Mouse (Mus musculus) left cerebral cortex, postnatal 4 days (tissue): ENCODE measurements around the gene Gm20388. TPM values are rescaled to one million over a fixed set of nuclear protein-coding genes. Genes with fewer than 3 reads are reported as not detected.

Experiments used
- DNase-seq: peaks from one replicate; pipeline ENCODE4 v3.0.0-alpha.2; 2022
- intact Hi-C: fragments of 180-260 bp; cut with DNase I; formaldehyde crosslinking; loops from one replicate; pipeline ENCODE4 v1.15.1; 2025
- total RNA-seq, 2 experiments: library from RNA; stranded (reverse); gene quantifications; 2 replicates each; pipeline ENCODE4 v1.2.3; 2021

The Gm20388 gene
- total RNA-seq, 2 experiments from 2014 or later, result 6.5 to 12.8 TPM

DNA sequence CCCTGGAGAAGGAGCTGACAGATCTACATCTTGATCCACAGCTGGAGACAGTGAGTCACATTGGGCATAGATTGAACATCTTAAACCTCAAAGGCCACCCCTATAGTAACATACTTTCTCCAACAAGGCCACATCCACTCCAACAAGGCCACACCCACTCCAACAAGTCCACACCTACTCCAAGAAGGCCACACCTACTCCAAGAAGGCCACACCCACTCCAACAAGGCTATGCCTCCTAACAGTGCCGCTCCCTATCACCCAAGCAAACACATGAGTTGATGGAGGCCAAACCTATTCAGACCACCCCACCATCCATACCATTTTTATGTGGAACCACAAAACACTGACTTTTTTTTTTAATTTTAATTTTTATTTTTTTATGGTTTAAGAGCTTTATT is 3756.2 kb downstream of the Gm20388 start:
- DNase-seq, result no peak
- intact Hi-C loops, result no loop called here

GRCm38 (mm10) chr8:123668681-123669080 is 3758.0 kb downstream of the Gm20388 start:
- intact Hi-C loops, result no loop called here
- DNase-seq, result no peak

- intact Hi-C loops, result no loop called here
- no peak for DNase-seq
Measured at GRCm38 (mm10) chr8:123670766-123671165, 3760.1 kb downstream of the Gm20388 start.

GRCm38 (mm10) chr8:123671454-123671853 is 3760.8 kb downstream of the Gm20388 start:
- intact Hi-C loops, result no loop called here
- no peak for DNase-seq

- no peak for DNase-seq
- intact Hi-C loops, result no loop called here
Measured at GRCm38 (mm10) chr8:123672648-123673047, 3762.0 kb downstream of the Gm20388 start.

DNA sequence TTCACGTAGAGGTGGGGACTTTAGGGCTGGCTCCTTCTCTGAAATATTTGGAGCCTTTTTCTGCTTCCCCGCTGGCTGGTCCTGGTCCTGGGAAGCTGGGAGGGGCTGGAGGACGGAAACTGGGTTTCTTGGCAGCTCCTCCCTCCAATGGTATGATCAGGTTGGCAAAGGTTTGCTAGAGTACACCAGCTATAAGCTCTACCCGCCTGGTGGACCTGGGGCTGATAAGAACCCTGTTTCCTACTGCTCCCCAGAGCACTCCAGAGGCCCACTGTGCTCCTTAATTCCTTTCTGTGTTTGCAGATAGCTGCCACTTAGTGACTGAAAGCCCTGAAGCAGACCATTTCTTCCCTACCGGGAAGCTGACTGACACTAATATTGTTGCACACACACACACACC is 3765.0 kb downstream of the Gm20388 start:
- no peak for DNase-seq
- intact Hi-C loops, result no loop called here

DNA sequence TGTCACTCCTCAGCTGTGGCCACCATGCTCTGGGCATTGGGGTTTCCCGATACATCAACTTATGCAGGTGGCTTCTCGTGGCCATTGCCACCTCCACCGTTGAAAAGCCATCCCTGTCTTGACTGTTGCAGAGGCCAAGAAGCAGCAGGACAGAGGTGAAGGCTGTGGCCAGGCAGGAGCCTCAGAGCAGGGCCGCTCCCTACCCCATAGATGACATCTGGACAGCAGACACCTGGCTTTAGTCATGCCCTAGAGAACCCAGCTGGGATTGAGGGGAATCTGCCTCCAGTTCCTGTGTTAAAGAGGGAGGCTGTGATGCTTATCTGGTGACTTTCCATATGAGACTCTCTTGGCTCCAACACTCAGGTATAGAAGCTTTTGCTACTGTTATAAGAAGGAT is 3767.7 kb downstream of the Gm20388 start:
- intact Hi-C loops, result no loop called here
- no peak for DNase-seq

GRCm38 (mm10) chr8:123682073-123682761 is 3771.6 kb downstream of the Gm20388 start:
- intact Hi-C loops, result no loop called here
- DNase-seq, result peak; percentile 39

GRCm38 (mm10) chr8:123683321-123683720 is 3772.7 kb downstream of the Gm20388 start:
- no peak for DNase-seq
- intact Hi-C loops, result no loop called here

DNA sequence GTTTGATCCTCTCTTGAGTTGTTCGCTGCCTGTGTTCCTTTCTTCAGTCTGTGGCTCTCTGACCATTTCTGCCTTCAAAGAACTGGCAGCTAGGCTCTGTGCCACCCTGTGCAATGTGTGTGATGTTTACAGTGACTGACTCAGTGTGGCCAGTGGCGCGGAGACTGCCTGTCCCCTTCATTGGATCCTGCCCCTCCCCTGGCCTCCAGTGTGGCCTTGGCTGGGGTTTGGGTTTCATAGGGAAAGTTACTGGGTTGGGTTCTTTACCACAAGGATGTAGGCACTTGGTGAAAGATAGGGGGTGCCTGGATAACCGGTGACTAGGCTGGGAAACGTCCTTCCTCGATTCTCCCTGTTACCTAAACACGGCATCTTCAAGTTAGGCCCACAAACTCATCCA is 3774.2 kb downstream of the Gm20388 start:
- no peak for DNase-seq
- intact Hi-C loops, result no loop called here

DNA sequence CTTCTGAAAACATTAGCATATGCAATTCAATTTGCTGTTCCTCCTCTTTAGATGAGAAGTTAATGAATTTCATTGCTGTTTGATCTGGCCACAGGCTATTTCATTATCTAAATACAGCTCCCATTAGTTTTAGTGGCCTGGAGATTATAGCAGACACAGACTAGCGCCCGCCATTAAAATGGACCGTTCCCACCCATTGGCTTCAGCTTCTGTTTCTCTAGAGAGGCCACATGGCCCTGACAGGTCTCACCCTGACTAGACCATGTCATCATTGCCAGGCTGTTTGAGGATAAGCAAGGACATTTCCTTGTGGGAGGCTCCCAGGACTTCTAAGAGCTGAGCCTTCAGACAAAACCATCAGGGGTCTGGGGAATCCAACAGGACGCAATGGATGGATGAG is 3774.8 kb downstream of the Gm20388 start:
- DNase-seq, result no peak
- intact Hi-C loops, result no loop called here

DNA sequence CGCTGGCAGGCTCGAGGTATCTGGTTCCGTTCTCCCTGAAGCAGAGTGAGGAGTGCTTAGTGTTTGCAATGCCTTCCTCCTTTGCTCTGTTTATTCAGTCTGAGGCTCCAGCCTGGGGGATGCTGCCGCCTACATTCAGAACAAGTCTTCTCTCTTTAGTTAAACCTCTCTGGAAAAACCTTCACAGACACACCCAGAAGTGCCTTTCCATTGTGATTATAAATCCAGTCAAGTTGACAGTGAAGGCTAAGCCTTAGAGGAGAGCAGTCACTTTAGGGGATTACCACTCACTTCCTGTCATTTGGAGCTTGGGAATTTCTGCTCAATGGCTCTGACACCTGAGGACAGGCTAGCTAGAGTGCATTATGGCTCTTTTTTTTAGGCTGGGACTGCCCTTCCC is 3777.2 kb downstream of the Gm20388 start:
- no peak for DNase-seq
- intact Hi-C loops, result no loop called here

DNA sequence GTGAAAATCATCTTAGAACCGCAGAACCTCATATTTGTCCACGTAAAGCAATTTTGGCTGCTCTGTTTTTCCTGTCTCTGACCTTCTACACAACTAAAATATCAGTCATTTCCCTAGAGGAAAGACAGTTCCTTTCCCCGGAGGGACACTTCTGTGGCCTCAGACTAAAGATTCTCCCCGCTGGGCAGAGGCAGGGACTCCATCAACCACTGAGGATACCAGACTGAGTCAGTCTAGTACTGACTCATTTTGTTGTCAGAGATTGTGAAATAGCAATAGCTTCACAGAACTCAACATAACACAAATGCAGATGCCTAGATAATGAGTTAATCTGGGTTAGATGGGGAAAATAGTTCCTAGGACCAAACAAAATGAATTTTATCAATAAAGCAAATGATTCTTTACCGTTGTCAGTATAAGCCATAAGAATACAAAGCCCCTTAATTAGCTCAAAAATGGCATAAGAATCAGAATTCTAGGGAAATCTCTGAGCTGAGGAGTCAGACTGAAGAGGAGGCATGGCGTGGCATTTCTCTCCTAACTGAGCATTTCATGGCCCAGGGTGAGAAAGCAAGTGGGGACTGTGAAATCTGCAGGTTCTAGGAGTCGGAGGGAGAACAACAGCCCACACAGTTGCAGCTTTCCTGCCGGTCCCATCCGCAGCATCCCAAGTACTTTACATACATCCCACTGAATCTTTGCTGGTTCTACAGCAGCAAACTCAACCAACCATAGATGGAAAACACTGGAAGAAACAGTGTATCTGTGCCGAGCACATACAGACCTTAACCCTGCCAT is 3781.7 kb downstream of the Gm20388 start:
- intact Hi-C loops, result no loop called here
- no peak for DNase-seq

- DNase-seq, result no peak
- intact Hi-C loops, result no loop called here
Measured at GRCm38 (mm10) chr8:123696167-123696566, 3785.5 kb downstream of the Gm20388 start.

GRCm38 (mm10) chr8:123697329-123697728 is 3786.7 kb downstream of the Gm20388 start:
- DNase-seq, result no peak
- intact Hi-C loops, result no loop called here

GRCm38 (mm10) chr8:123700399-123701070 is 3789.9 kb downstream of the Gm20388 start:
- intact Hi-C loops, result no loop called here
- no peak for DNase-seq

DNA sequence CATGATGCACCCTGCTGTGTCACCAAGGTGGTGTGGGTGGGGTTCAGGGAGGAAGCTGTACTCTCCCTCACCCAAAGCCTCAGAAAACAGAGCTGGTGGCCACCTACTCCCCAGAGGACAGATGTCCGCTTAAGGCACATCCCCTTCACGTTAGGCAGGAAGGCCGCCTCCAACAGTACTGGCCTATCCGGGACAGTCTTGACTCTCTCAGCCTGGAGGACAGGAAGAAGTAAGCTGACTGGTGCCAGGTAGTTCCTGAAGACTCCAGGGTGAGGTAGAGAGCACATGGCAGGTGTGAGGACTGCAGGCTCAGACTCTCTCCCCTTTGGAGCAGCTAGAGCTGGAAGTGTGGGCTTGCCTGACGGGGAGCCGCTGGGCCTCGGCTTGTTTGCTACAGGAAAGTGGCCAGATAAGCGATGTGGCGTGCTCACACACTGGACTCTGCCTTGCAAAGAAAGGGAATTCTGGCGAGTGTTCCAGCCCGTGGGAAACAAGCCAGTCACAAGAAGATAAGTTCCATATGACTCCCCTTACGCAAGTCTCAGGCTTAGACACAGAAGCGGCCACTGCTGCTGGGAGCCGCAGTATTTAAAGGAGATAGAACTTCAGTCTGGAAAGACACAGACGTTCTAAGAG is 3791.4 kb downstream of the Gm20388 start:
- intact Hi-C loops, result no loop called here
- no peak for DNase-seq

DNA sequence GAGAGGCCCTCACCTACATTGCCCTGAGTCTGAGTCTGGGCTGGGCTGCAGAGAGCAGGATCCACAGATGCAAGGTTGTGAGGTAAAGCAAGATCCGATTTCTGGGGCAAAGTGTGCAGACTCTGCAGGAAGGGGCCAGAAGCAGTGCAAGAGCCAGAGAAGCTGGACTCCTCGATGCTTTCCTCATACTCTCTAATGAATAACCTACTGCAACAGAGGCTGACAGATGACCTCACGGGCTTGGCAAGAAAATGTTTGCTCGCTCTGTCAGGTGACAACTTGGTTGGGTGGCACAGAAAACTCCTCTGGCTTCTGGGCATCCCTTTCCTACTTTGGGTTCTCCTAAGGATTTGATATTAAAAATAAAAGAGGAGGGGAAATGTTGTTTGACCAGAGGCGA is 3794.7 kb downstream of the Gm20388 start:
- DNase-seq, result no peak
- intact Hi-C loops, result no loop called here

GRCm38 (mm10) chr8:123707137-123707536 is 3796.5 kb downstream of the Gm20388 start:
- DNase-seq, result no peak
- intact Hi-C loops, result no loop called here

GRCm38 (mm10) chr8:123708729-123709128 is 3798.1 kb downstream of the Gm20388 start:
- no peak for DNase-seq
- intact Hi-C loops, result no loop called here

- DNase-seq, result no peak
- intact Hi-C loops, result no loop called here
Measured at GRCm38 (mm10) chr8:123710335-123710734, 3799.7 kb downstream of the Gm20388 start.
